In the genomic region with DNA sequence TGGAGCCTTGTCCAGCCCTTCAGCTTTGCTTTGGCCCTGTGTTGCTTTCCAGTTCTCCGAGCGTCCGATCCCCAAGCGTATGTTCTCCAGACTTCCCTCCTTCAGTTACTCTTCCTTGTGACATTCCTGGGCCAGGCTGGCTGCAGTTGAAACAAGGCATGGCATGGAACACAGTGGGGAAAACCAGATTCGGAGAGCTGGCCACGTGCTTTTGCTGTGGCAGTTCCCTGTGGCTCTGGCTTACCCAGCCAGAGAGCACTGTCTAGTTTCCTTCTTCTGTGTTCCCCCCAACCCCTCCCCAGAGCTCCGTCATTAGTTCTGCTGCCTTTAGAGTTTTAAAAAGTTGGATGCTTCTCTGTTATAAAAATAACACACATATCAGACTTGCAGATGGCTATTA, we compare ENCODE assay signal across 19 mouse cellular contexts.
DNase-seq lines count a peak whose midpoint lies in the region; ATAC-seq and TF ChIP-seq lines count a peak whose summit lies in the region.
"Had no signal": no experiment of that assay in that cellular context is flagged by ENCODE, and none has a peak within 500 bp of the region (broad histone marks: within the 10 kb centered on the region; RNA-seq: fewer than 3 reads in every experiment).

No protein-coding gene starts in this region.

- H3K4me1 ChIP-seq in heart, embryonic 14.5 days (ENCODE audit: control insufficient read depth in 2 of 2, insufficient read depth in 2 of 2, low read length in 2 of 2): peaks cover 6 to 8% of the 10 kb centered on the region in 2 experiments
- H3K4me1 ChIP-seq in heart, embryonic 11.5 days (ENCODE audit: control insufficient read depth, insufficient read depth, low read length): peaks cover 7% of the 10 kb centered on the region
- H3K4me1 ChIP-seq in lung, embryonic 14.5 days (ENCODE audit: insufficient read depth): 0 out of 2 replicates have a peak, but pooled peaks cover 15% of the 10 kb centered on the region
- H3K4me1 ChIP-seq in limb, embryonic 12.5 days (replicated peaks): peaks cover 39% of the 10 kb centered on the region
- H3K4me1 ChIP-seq: liver, embryonic 13.5 days had no signal

- peak overlapping the region; percentile 43 for H3K4me2 ChIP-seq in heart, embryonic 14.5 days (ENCODE audit: low read length)
- no peak overlapping the region for H3K4me2 ChIP-seq in heart, embryonic 11.5 days
- H3K4me2 ChIP-seq in lung, embryonic 14.5 days: peak overlapping the region; percentile 10; the same call in 1 of the 2 replicates
- H3K4me2 ChIP-seq in limb, embryonic 12.5 days: peak overlapping the region; percentile 44
- H3K4me2 ChIP-seq: liver, embryonic 13.5 days; midbrain, embryonic 12.5 days had no signal

- DNase-seq in lung, embryonic 14.5 days: peak; percentile 26
- DNase-seq in lung, postnatal 10 days: no peak
- DNase-seq in heart, postnatal 4 days: peak; percentile 21
- DNase-seq in gastrocnemius, adult 8-10 months (ENCODE audit: low spot score in 2 of 2): no peak
- DNase-seq: adrenal gland, adult 2 months; cerebellum, adult 2 months; gastrocnemius, postnatal 25 days; kidney, postnatal 14 days; layer of hippocampus, adult 9-11 months; liver, embryonic 13.5 days; lung, postnatal 14 days; thymus, postnatal 4 days had no signal

- no peak overlapping the region; the same call in 1 of the 2 replicates for H3K9ac ChIP-seq in heart, embryonic 14.5 days (ENCODE audit: low read length)
- H3K9ac ChIP-seq in heart, embryonic 11.5 days (ENCODE audit: low read depth, low read length): no peak overlapping the region
- no peak overlapping the region for H3K9ac ChIP-seq in lung, embryonic 14.5 days
- no peak overlapping the region for H3K9ac ChIP-seq in limb, embryonic 12.5 days (replicated peaks)
- H3K9ac ChIP-seq: liver, embryonic 13.5 days; midbrain, embryonic 12.5 days had no signal

- H3K4me3 ChIP-seq in heart, embryonic 14.5 days (ENCODE audit: control insufficient read depth in 1 of 2, insufficient read depth in 1 of 2, low read depth in 1 of 2, low read length in 2 of 2): no peak overlapping the region
- no peak overlapping the region for H3K4me3 ChIP-seq in heart, embryonic 11.5 days (ENCODE audit: low read depth, low read length)
- H3K4me3 ChIP-seq in lung, embryonic 14.5 days (ENCODE audit: low read depth, low read length): no peak overlapping the region
- peak overlapping the region; percentile 13; the same call in 1 of the 2 replicates for H3K4me3 ChIP-seq in limb, embryonic 12.5 days (replicated peaks)
- H3K4me3 ChIP-seq: liver, embryonic 13.5 days; midbrain, embryonic 12.5 days had no signal

- 38% methylated on average over 7 of the region's 7 CpGs for WGBS in heart, embryonic 14.5 days
- WGBS in heart, embryonic 11.5 days (ENCODE audit: insufficient replicate concordance): 52% methylated on average over 7 of the region's 7 CpGs
- 28% methylated on average over 7 of the region's 7 CpGs for WGBS in lung, embryonic 14.5 days
- 10% methylated on average over 7 of the region's 7 CpGs for WGBS in limb, embryonic 12.5 days

- no peaks in the 10 kb centered on the region for H3K36me3 ChIP-seq in heart, embryonic 14.5 days (ENCODE audit: control insufficient read depth, insufficient read depth, low read length)
- no peaks in the 10 kb centered on the region for H3K36me3 ChIP-seq in heart, embryonic 11.5 days (ENCODE audit: control insufficient read depth, insufficient read depth, low read length)
- H3K36me3 ChIP-seq in lung, embryonic 14.5 days (ENCODE audit: insufficient read depth): no peaks in the 10 kb centered on the region
- no peaks in the 10 kb centered on the region for H3K36me3 ChIP-seq in limb, embryonic 12.5 days
- H3K36me3 ChIP-seq: G1E; liver, embryonic 13.5 days; midbrain, embryonic 12.5 days had no signal

- H3K27ac ChIP-seq in heart, embryonic 14.5 days (replicated peaks in 1 of 2; ENCODE audit: control insufficient read depth in 1 of 2, insufficient read depth in 1 of 2, low read depth in 2 of 2, low read length in 2 of 2): no peak overlapping the region; a peak in 1 of 4 replicates
- H3K27ac ChIP-seq in heart, embryonic 11.5 days (ENCODE audit: low read depth, low read length): no peak overlapping the region
- no peak overlapping the region for H3K27ac ChIP-seq in lung, embryonic 14.5 days (ENCODE audit: low read depth)
- peak overlapping the region; percentile 81 for H3K27ac ChIP-seq in limb, embryonic 12.5 days
- H3K27ac ChIP-seq: liver, embryonic 13.5 days; midbrain, embryonic 12.5 days had no signal

- H3K9me3 ChIP-seq in heart, embryonic 14.5 days (ENCODE audit: control insufficient read depth, low read length): no peaks in the 10 kb centered on the region
- no peaks in the 10 kb centered on the region for H3K9me3 ChIP-seq in heart, embryonic 11.5 days (replicated peaks; ENCODE audit: control insufficient read depth, low read length)
- H3K9me3 ChIP-seq in lung, embryonic 14.5 days (ENCODE audit: low read depth, low read length): no peaks in the 10 kb centered on the region
- no peaks in the 10 kb centered on the region for H3K9me3 ChIP-seq in limb, embryonic 12.5 days
- H3K9me3 ChIP-seq: G1E; liver, embryonic 13.5 days; midbrain, embryonic 12.5 days had no signal

- no peaks in the 10 kb centered on the region for H3K27me3 ChIP-seq in heart, embryonic 14.5 days (ENCODE audit: control insufficient read depth, insufficient read depth, low read length)
- no peaks in the 10 kb centered on the region for H3K27me3 ChIP-seq in heart, embryonic 11.5 days (ENCODE audit: control insufficient read depth, insufficient read depth, low read length)
- no peaks in the 10 kb centered on the region for H3K27me3 ChIP-seq in lung, embryonic 14.5 days (ENCODE audit: insufficient read depth, low read length)
- H3K27me3 ChIP-seq in limb, embryonic 12.5 days: peaks cover 43% of the 10 kb centered on the region

- no peak for TF ChIP-seq CTCF in lung, embryonic 14.5 days (IDR thresholded peaks at IDR 0.05; ENCODE audit: low read depth)

- no peak for ATAC-seq in heart, embryonic 14.5 days (ENCODE audit: insufficient number of reproducible peaks, insufficient read depth, low FRiP score, low read depth)
- ATAC-seq in heart, embryonic 11.5 days (replicated peaks; ENCODE audit: insufficient number of reproducible peaks, low FRiP score, low TSS enrichment): no peak
- ATAC-seq in lung, embryonic 14.5 days (ENCODE audit: insufficient read depth): no peak
- no peak for ATAC-seq in limb, embryonic 12.5 days (ENCODE audit: insufficient number of reproducible peaks, insufficient read depth, low FRiP score, low TSS enrichment, low read depth)
- ATAC-seq in megakaryocyte, adult 5-6 weeks (ENCODE audit: poor library complexity, severe bottlenecking): no peak
- ATAC-seq: inflammation-experienced regulatory T-cells, adult 6 months had no signal

Comparison
In these comparisons a context has a peak if more than half of its experiments do, and no peak if none do; other contexts are left out.
1. DNase-seq: peak in lung, embryonic 14.5 days (single experiment) and heart, postnatal 4 days (single experiment); none in lung, postnatal 10 days (single experiment) and gastrocnemius, adult 8-10 months (0 of 2).